Mouse (Mus musculus): ENCODE measurements at regions not wholly inside any gene's neighbourhood (a gene's known extent, or its start where the extent isn't known, plus 50 kb on each side); places are given as distances from the start of the nearest gene placed in this dataset.
A peak's percentile ranks its signal among the peaks of the same experiment; 100 is the strongest.
"Not testable (repeated sequence)": the region's sequence is repeated elsewhere in the genome, so short reads cannot be mapped to it uniquely, and the experiment has no call there.

DNA sequence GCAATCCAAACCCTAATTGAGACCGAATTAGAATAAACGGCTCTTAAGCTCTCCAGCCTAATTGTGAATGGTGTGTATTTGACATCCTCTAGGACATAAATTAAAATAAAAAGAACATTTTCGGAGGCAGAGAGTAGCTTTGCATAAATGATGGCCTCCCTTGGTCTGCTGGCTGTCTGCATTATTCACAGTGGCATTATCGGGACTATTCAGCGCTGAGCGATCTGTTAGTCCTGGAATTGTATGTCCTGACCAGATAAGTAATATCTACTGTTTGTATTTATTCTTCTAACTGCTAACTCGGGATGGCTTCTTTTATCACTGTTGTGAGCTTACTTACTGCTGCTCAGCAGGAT, 299.6 kb downstream of the Chl1 start:
- DNase-seq: no peak

DNA sequence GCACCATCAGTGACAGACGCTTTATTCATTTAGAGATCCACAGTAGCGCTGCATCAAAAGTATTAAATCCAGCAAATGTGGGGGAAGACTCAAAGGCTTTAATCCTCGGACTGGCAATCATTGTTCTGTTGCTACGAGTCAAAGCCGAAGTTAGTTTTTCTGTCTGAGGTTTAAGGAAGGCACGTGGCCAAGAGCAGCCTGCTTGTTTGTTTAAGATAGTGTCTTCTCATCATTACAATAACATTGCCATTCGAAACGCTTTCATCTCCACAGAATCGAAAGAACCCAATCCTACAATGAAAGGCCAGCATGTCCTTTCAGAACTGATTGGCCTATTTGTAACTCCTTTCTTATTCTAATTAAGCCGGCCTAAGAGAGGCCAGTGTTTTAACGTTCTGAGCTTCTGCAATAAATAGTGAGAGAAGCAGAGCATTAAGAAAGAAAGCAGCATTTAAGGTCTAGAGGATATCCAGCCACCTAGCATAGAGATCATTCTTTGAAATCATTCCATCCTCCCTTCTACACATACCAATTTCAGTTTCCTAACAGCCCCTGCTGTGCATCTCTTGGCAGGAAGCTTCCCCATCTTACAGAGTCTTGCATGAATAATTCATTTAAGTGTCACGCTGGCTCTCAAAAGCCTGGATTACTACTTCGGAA, 300.1 kb downstream of the Chl1 start:
- no peak for DNase-seq

DNA sequence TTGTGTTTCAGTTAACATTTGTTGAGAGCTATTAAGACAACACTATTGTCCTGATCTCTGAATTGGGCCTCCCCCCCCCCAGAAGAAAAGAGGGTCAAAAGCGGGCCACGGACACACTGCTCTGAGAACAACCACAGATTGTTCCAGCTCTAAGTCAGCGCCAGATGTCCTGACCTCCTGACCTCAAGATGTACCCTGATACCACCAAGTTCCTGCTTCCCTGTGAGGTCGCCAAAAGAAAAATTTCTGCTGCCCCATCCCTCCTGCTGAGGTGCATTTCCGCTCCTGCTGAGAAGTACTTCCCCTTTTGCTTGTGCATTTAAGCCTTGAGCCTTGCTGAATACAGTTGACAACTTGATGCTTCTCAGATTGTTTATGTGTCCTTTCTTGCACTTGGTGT, 306.0 kb downstream of the Chl1 start:
- DNase-seq: not testable (repeated sequence)

DNA sequence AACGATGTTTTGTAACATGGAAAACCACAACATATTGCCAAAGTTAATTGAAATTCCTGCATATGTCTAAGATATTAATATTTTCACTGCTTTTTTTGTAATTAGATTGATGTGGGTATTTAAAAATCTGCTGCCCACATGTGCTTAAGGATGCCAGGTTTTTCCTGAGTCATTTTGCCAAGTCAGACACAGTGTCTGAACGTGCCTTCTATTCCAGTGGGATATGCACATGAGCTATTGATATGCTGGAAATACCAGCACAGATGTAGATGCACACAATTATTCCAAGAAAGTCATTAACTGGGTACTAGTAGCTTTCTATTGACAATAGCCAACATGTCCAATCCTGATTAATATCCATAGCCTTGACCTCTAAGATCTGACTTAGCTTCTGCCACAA, 315.7 kb downstream of the Chl1 start:
- no peak for DNase-seq

DNA sequence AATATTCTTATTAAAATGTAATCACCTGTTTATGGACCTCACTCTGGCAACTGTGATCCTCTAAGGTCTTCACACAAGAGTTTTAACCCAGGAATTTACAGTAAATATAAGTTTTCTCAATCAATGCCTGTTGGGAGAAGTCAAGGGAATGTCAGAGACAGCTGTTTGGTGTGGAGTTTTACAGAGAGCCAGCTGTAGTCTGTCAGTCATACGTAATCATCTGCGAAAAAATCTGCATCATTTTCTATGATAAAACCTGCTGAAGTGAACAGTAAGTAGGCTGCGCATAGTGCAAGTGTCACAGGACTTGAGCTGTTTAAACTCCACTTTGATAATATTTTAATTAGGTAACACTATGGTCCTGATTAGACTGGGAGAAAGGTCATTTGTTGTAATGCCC, 317.2 kb downstream of the Chl1 start:
- DNase-seq: no peak

DNA sequence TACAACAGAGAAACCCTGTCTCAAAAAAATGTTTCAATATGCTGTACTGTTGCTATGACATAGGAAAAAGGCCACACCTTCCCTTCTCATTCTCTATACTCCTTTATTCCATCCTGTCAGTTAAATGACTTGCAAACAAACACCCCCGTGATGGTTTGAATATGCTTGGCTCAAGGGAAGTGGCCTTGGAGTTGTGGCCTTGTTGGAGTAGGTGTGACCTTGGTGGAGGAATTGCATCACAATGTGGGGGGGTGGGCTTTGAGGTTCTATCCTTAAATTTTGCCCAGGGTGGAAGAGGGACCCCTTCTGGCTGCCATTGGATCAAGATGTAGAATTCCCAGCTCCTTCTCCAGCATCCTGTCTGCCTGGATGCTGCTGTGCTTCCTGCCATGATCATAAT, 318.5 kb downstream of the Chl1 start:
- DNase-seq: no peak

DNA sequence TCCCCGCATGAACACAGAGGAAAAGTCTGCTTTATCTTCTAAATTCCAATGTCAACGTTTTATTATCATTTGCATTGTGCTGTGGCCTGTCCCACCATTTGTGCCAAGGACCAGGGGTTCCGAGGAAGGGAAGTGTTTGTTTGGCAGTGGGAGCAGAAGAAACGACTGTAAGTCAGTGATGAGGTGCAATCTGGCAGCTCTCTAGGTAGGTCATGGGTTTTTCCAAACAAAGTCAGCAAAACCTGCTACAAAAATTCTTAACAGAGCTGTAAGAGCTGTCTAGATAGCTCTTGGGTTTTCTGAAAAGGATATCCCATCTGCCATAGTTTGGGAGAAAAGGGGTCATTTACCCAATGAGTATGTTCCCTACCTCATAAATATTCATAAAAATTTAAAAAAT, 321.9 kb downstream of the Chl1 start:
- no peak for DNase-seq

DNA sequence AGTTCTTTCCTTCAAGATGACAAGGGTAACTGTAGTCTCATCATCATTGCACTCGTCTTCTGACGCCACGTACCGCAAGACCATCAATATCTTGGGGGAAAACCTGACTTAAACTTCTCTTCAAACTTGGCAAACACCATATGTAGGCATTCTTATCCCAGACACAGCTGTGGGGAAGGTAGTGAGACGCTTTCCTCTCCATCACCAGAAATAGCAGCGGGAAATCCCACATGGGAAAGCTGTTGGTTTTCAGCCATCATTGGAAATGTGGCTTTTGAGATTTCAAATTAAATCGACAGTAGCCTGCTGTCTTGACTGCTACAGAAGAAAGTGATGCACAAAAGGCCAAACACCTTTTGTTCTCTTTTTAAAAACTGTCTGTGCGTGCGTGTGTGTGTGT, 322.4 kb downstream of the Chl1 start:
- no peak for DNase-seq

DNA sequence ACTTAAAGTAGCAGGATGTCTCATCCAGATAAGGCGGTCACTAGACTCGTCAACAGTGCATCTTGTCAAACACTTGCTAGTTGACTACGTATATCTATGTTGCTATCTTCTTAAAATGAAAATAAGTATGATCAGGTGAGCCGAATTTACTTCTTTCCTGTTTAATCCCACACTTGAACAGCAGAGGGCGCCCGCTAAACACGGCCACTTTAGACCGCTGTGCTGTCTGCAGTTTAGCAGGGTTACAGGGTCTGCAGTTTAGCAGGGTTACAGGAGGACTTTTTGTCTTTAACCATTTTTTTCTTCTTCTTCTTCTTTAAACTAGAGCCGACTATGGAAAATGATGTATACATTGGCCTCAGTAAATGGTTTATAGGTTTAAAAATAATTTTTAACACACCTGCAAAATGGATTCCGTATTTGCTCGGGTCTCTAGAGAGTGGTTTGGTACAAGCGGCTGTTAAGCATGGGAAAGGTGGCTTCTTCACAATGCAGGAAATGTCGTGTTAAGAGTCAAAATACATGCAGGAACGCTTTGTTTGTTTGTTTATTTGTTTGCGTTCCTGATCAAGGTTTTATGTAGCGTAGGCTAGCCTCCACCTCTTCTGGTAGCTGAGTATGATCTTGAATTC, 323.2 kb downstream of the Chl1 start:
- peak; percentile 54 for DNase-seq

DNA sequence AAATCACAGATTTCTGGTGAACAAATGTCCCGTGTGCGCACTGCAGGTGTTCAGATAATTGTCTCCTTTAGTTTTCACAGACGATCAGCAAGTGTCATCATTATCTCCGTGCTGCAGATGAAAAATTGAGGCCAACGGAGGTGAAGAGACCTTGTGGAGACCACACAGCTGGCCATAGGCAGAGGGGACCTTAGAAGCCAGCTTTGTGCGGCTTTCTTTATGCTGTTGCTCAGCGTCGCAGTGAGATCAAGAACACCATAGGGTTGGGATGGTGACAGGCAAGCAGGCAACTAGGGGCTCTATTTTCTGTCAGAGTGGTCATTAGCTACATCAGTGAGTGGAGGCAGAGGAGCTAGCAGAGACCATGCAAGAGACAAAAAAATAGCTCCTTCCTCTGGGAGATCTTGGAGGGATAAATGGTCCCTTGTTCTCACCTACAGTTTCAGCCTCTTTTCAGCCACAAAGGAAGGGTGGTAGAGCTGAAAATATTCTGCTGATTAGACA, 324.4 kb downstream of the Chl1 start:
- DNase-seq: no peak

DNA sequence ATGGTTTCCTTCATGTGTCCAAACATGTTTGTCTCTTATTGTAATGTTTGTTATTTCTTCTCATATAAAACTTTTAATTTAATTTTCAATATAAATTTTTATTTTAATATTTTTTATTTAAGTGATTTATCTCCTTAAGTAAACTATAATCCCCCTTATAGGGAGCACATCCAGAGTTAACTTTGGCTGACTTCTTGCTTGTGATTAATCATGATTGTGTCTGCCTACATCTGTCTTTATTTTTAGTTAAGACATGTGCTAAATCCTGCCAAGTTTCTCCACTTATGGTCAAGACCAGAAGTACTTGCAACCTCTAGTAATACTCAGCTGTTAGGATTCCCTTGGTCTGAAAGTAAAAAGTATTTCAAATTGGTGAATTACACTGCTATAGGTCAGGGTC, 349.4 kb downstream of the Chl1 start:
- no peak for DNase-seq

DNA sequence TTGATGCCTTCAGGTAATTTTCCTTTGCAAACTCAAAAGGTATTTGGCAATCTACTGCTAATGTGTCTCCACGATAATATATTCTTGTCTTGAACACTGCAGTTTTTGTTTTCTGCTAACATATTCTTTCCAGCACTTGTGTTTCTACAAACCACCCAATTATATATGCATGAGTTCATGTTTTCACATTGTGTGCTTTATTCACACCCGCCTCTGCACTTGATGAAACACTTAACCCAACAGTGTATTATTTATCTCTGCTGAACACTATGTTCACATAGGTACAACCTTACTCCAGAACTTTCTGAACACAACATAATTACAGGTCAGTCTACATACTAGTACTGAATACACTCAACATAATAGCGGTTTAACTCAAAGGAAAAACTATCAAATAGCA, 383.1 kb downstream of the Chl1 start:
- no peak for DNase-seq

DNA sequence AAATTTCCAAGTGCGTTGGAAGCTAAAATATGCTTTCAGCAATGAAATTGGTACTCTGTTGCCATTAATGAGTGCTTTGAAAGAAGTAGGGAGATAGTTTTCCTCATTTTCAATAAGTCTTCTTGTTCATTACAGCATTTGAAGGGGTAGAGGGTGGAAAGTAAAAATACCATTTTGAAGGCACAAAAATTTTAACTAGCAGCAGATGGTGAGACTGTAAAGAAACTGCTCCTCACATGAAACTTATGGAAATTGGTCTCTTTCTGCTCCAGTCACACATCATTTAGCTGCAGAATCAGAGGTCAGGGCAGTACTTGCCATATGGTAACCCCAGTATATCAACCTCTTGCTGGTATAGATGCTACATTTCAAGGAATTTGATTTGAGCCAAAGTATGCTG, 414.1 kb downstream of the Chl1 start:
- no peak for DNase-seq

DNA sequence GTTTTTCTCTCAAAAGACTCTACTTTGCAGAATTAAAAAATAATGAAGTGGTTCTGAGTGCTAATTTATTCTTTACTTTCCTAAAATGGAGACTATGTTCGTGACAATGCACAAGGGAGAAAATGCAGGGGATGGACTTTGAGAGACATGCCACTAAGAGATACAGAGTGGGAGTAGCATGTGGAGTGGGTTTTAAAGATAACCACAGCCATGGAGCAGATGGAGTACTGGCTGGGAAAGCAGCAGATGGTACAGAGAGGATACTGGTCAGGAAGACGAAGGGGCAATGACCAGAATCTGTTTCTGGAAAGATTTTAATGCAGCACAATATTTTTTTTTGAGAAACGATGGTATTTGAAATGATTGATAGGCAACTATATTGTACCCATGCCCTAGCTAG, 416.7 kb downstream of the Chl1 start:
- DNase-seq: no peak

DNA sequence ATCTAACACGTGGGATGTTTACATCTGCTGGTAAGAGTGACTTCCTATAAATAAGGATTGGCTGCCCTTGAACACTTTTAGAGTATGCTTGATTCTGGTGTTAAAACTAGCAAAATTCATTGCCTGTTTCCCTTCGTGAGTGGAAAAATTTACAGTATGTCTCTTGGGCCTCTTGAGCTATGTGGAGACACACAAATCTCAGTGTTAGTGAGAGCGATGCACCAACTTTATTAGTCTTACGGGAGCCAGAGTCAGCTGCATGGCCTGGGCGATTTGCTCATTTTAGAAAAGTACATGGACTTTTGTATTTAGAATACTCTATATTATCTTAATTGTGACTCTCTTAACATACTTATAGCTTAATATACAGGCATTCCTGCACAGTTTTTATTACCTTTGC, 430.0 kb downstream of the Chl1 start:
- no peak for DNase-seq

DNA sequence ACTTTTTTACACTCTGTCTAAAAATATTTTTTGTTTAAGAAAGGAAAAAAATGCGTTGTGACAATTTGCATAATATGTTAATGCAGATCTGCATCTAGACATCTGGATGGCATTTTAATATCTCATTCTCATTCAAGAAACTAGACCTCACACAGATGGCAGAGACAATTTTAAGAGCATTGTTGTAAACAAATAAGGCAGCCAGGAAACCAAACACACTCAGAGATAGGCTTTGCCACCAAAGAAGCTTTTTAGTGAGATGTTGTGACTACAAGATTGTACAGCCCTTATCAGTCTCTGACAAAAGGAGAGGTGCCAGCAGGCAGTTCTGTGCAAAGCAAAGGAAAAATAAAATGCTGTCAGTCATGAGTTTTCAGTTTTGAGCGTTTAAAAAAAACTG, 434.0 kb downstream of the Chl1 start:
- no peak for DNase-seq

DNA sequence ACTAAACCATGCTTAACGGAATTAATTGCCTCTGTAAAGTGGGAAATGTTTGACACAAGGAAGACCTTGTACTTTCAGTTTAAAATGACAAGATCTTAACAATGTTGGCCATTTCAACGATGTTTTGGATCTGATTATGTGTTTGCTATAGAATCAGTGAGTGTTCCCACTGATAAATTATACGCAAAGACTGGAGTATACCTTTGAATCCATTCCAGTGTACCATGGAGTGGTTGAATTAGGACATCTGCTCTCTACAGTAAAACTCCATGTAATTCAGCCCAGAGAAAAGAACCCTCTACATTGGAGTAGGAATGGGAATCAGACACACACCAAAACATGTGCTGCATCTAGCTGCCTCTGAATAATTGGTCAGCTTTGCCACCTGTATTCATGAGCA, 437.1 kb downstream of the Chl1 start:
- DNase-seq: no peak

DNA sequence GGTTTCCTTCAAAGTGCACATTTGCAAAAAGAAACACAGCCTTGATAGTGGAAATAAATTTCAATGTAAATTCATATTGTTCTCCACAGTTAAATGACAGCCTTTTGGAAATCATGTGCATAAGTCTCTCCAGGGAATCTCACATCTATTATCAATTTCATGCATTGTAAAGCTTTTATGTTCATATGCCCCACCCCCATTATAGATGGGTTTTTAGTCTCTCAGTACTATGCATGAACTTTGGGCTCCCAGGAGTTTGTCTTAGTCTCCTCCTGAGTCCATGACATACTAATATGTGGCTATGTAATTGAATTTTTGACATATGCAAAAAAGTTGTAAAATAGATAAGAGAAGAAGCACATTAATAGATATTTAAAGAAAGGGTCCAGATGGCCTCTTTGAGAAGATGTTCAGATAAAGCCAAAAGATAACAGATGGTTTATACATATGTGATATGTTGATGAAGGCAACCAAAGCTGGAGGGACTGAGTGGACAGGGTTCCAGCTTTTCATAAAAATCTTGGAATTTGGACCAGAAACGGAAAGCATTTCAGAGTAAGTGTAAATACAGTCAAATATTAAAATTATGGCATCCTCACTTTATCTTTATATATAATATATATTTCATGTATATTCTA, 442.9 kb downstream of the Chl1 start:
- DNase-seq: no peak

DNA sequence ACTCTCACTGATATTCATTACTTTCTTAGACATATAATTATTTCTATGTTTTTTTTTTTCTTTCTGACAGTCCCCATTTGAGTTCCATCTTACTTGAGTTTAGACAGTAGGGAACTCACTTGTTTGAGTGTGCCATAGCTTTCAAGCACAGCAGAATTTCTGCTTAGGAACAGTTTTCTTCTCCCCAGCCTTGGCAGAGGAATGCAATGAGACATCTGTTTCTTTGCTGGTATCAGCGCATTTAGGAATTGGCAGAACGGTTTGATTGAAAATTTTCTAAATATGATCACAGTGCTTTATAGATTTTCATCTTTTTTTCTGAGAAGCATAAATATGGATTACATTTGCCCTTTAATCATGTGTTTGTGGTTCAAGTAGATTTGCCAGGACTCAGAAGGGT, 448.6 kb downstream of the Chl1 start:
- no peak for DNase-seq

DNA sequence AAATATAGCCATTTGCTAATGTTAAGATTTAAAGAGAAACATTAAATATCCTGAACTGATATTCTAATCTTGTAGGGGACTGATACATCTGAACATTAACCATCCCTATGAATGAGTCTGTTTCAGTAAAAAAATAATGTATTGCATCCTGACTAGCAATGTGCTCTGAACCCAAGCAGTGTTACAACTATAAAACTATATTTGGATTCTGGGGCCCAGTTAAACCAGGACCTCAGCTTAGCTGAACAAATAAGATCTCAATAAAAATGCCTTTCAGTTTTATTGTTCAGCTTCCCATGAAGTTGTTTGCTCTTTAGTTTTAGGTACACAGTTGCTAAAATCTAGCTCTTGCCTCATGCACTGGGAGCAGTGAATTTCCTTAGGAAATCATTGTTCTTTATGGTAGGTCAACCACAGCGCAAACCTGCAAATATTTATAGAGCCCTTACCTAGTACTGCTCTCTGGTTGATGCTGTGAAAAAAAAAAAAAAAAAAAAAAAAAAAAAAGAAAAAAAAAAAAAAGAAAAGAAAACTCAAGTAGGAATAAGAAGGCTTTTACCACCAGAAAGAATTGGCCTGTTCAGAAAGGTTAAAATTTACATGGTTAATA, 457.5 kb downstream of the Chl1 start:
- no peak for DNase-seq

DNA sequence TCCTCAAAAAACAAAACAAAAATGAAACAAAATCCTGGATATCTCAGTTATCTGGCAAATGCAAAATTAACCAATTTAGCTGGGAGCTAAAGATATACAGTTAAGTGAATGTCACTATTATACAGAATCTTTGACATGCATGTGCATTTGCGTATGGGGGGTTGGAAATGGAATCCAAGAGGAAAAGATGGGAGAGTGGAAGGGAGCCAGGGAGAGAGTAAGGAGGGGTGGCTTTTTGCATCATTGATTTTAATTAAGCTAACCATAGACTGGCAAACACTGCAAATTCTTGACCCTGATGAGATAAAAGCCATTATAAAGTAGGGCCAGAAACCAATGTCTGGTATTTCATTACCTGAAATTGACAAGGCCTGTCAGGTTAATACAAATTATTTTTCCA, 488.8 kb downstream of the Chl1 start:
- DNase-seq: no peak

DNA sequence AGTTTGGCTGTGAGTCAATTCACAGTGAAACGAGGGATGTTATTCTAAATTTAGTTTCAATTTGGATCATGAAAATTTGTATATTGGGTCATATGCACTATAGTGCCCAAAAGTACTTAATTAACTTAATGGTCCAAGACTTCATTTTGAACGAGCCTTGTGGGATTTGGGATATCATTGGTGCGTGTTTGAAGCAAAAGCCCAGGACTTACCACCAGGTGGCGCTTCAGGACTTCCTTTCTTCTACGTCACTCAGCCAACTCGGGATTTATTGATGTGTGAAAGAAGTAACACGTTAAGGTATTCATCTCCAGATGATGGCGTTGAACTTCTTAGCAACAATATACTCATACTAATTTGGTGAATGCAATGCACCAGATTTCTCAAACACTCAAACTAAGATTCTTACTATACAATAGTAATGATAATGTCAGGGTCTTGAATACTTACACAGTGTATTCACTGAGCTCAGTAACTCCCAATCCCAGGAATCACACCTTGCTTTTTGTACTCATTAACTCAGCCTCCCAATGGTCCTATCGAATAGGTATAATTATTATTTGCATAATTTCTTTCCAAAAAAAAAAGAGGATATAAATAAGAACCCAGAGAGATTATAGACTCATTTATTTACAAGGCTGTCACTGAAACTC, 464.0 kb upstream of the Cntn6 start:
- DNase-seq: peak; percentile 67

DNA sequence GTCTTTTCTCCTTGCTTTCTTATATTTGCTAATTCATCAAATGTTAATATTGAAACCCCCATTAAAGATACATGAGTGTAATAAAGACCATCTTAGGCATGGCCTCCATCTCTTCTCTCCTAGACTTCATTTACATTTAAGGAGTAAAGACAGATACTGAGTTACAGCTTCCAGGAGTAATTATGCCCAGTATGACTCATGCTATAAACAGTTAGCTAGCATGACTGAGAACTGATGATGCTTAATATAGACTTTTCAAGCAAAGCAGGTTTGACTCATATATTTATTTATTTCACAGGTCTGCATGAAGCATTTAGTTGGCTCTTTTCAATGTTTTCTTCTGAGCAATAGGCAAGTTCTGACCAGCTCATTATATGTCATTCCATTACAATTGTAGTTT, 453.7 kb upstream of the Cntn6 start:
- DNase-seq: no peak
